In the genomic region with DNA sequence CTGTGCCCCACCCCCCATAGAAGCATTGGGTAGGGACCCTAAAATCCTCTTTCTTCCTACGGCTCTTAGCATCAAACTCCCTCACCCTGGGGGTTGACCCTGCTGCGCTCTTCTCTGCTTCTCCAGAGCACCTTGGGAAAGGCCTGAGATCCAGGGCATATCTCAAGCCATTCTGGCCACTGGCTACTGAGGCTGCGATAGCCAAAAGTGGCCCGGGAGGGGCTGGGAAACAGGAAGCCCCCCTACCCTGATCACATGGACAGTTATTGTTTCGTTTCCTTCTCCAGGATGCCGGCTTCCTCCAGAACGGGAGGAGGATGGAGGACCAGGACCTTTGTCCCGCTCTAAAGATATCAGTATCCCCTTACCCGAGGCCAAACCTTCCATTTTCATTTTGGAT, we compare ENCODE assay signal across 9 mouse cellular contexts. TPM values are rescaled to one million over a fixed set of nuclear protein-coding genes. Genes with fewer than 3 reads are reported as not detected.
DNase-seq lines count a peak whose midpoint lies in the region; ATAC-seq and TF ChIP-seq lines count a peak whose summit lies in the region.
"Had no signal": no experiment of that assay in that cellular context is flagged by ENCODE, and none has a peak within 500 bp of the region (broad histone marks: within the 10 kb centered on the region; RNA-seq: fewer than 3 reads in every experiment).

Gene Ushbp1 (minus strand): TSS at position 174 of the 400 bp plus-strand sequence.

- H3K4me1 ChIP-seq in ES-E14 (ENCODE audit: control insufficient read depth in 2 of 2, insufficient read depth in 2 of 2, low read length in 2 of 2, poor library complexity in 1 of 2) = peaks cover 0 to 10% of the 10 kb centered on the region in 2 experiments; a peak in 1 of 4 replicates
- 0 out of 2 replicates have a peak, but pooled peaks cover 5% of the 10 kb centered on the region for H3K4me1 ChIP-seq in intestine, postnatal 0 days (replicated peaks; ENCODE audit: control insufficient read depth, insufficient read depth, low read length)
- H3K4me1 ChIP-seq in lung, adult 2 months (ENCODE audit: control insufficient read depth, insufficient read depth, low read length) = peaks cover 9% of the 10 kb centered on the region
- peaks cover 7% of the 10 kb centered on the region for H3K4me1 ChIP-seq in stomach, embryonic 16.5 days (ENCODE audit: control insufficient read depth, insufficient read depth, low read length)

- ATAC-seq in intestine, postnatal 0 days = no peak
- no peak for ATAC-seq in stomach, embryonic 16.5 days (ENCODE audit: insufficient read depth, low FRiP score)

- 75% methylated on average over 9 of the region's 9 CpGs for WGBS in intestine, postnatal 0 days
- WGBS in lung, adult 2 months = 52% methylated on average over 9 of the region's 9 CpGs
- WGBS in stomach, embryonic 16.5 days = 82% methylated on average over 9 of the region's 9 CpGs

- peak; percentile 83; the same call in 1 of the 2 replicates for TF ChIP-seq POLR2A in lung, adult 2 months (IDR thresholded peaks at IDR 0.05; ENCODE audit: borderline replicate concordance, extremely low read depth, low read depth, low read length)

- H3K4me3 ChIP-seq in ES-E14 (ENCODE audit: insufficient read depth in 1 of 2, low read depth in 1 of 2, low read length in 2 of 2, poor library complexity in 1 of 2, severe bottlenecking in 1 of 2) = peak within 1 kb of the TSS; percentile 10 to 100; a peak in 2 of 4 replicates
- peak within 1 kb of the TSS; percentile 63 for H3K4me3 ChIP-seq in intestine, postnatal 0 days (ENCODE audit: low read depth, low read length)
- H3K4me3 ChIP-seq in lung, adult 2 months (replicated peaks; ENCODE audit: extremely low read depth, low read depth, low read length) = peak within 1 kb of the TSS; percentile 58
- H3K4me3 ChIP-seq in stomach, embryonic 16.5 days (replicated peaks; ENCODE audit: low read length) = peak within 1 kb of the TSS; percentile 71

- in situ Hi-C loops in ES-E14 (cut with MboI; ENCODE audit: low sequenced_read_pairs in 2 of 2, unreplicated experiment in 2 of 2) = no loop called here

- no peaks in the 10 kb centered on the region for H3K27me3 ChIP-seq in intestine, postnatal 0 days (replicated peaks; ENCODE audit: control insufficient read depth, insufficient read depth, low read length)
- H3K27me3 ChIP-seq in stomach, embryonic 16.5 days (ENCODE audit: control insufficient read depth, insufficient read depth, low read length) = no peaks in the 10 kb centered on the region

- peaks cover 11% of the 10 kb centered on the region for H3K36me3 ChIP-seq in ES-E14 (ENCODE audit: control insufficient read depth, insufficient read depth, low read length, poor library complexity, severe bottlenecking)
- peaks cover 17% of the 10 kb centered on the region for H3K36me3 ChIP-seq in intestine, postnatal 0 days (ENCODE audit: control insufficient read depth, insufficient read depth)
- H3K36me3 ChIP-seq in stomach, embryonic 16.5 days (ENCODE audit: control insufficient read depth, insufficient read depth, low read length) = peaks cover 5% of the 10 kb centered on the region; the same call in 1 of the 2 replicates

- no peak for DNase-seq in ES-E14 (ENCODE audit: low read depth, low spot score)
- peak; percentile 50 for DNase-seq in adrenal gland, postnatal 10 days
- peak; percentile 64 to 86 for DNase-seq in heart, adult 18-20 months
- DNase-seq in lung, adult 2 months = peak; percentile 42
- no peak for DNase-seq in retina, embryonic 14.5 days (ENCODE audit: low spot score)
- no peak for DNase-seq in cerebellum, adult 11-12 months

- no peak within 1 kb of the TSS for H3K27ac ChIP-seq in ES-E14 (ENCODE audit: insufficient read depth, low read depth, low read length, poor library complexity, severe bottlenecking)
- peak within 1 kb of the TSS; percentile 37; the same call in 1 of the 2 replicates for H3K27ac ChIP-seq in intestine, postnatal 0 days (ENCODE audit: low read depth, low read length)
- peak within 1 kb of the TSS; percentile 76 for H3K27ac ChIP-seq in stomach, embryonic 16.5 days (ENCODE audit: low read length)

- no peaks in the 10 kb centered on the region for H3K9me3 ChIP-seq in ES-E14 (ENCODE audit: control insufficient read depth, insufficient read depth, low read depth, low read length)
- no peaks in the 10 kb centered on the region for H3K9me3 ChIP-seq in intestine, postnatal 0 days (ENCODE audit: control insufficient read depth)
- H3K9me3 ChIP-seq in stomach, embryonic 16.5 days (replicated peaks; ENCODE audit: control insufficient read depth, low read length) = no peaks in the 10 kb centered on the region

- H3K9ac ChIP-seq in ES-E14 (ENCODE audit: insufficient read depth, low read depth, low read length, poor library complexity, severe bottlenecking) = peak within 1 kb of the TSS; percentile 17; the same call in 1 of the 2 replicates
- H3K9ac ChIP-seq in intestine, postnatal 0 days (ENCODE audit: low read depth, low read length) = peak within 1 kb of the TSS; percentile 56; the same call in 1 of the 2 replicates
- peak within 1 kb of the TSS; percentile 44 for H3K9ac ChIP-seq in stomach, embryonic 16.5 days (ENCODE audit: low read length)

- no peak for TF ChIP-seq CTCF in intestine, postnatal 0 days (IDR thresholded peaks at IDR 0.05; ENCODE audit: low read depth)
- TF ChIP-seq CTCF in lung, adult 2 months (IDR thresholded peaks at IDR 0.05; ENCODE audit: insufficient read depth, low read length) = no peak

- peak within 1 kb of the TSS; percentile 73 for H3K4me2 ChIP-seq in intestine, postnatal 0 days (replicated peaks; ENCODE audit: low read depth)
- H3K4me2 ChIP-seq in stomach, embryonic 16.5 days (ENCODE audit: low read depth, low read length) = peak within 1 kb of the TSS; percentile 51

TF ChIP-seq in ES-E14, 5 proteins besides CTCF, POLR2A, EP300 and RAD21:
- no peak for TF ChIP-seq MAFK (IDR thresholded peaks at IDR 0.05; ENCODE audit: insufficient read depth, low read depth, low read length)

RNA-seq across cellular contexts. Expression of gene Ushbp1, which starts in this region (rescaled TPM):
- total RNA-seq in ES-E14 (2012; rRNA removed) = 2.0 and 2.4 TPM in 2 replicates
- 10 to 100 TPM; 28.6 to 43.1 TPM for total RNA-seq in adrenal gland, postnatal 10 days (2021)
- total RNA-seq in heart, adult 18-20 months (2021) = 10 to 100 TPM; 20.4 to 23.2 TPM
- polyA plus RNA-seq in intestine, postnatal 0 days (2015; fragmentation: Nextera tagmentation; extraction: Ambion mirVana) = 4.1 and 4.9 TPM in 2 replicates
- 155 and 170 TPM in 2 replicates for polyA plus RNA-seq in lung, adult 2 months (2012; rRNA removed)
- 12.7 and 12.8 TPM in 2 replicates for polyA plus RNA-seq in stomach, embryonic 16.5 days (2015; fragmentation: Nextera tagmentation; extraction: Ambion mirVana)
- total RNA-seq: neutrophil, adult 5-6 weeks had no signal

Comparison
In these comparisons a context has a peak if more than half of its experiments do, and no peak if none do; other contexts are left out.
1. RNA of gene Ushbp1 (polyA plus RNA-seq): 155 to 170 TPM in lung, adult 2 months; 12.7 to 12.8 TPM in stomach, embryonic 16.5 days and 4.1 to 4.9 TPM in intestine, postnatal 0 days; every median in the first group is over 10 times any median in the second.
2. DNase-seq: peak in adrenal gland, postnatal 10 days (single experiment), heart, adult 18-20 months (2 of 2) and lung, adult 2 months (single experiment); none in ES-E14 (single experiment), retina, embryonic 14.5 days (single experiment) and cerebellum, adult 11-12 months (single experiment).
3. Peak in every context shown above with its lines, with median percentiles within 50 percentile points of each other: H3K4me3 ChIP-seq and H3K9ac ChIP-seq.